Mouse (Mus musculus): ENCODE measurements at regions not wholly inside any gene's neighbourhood (a gene's known extent, or its start where the extent isn't known, plus 50 kb on each side); places are given as distances from the start of the nearest gene placed in this dataset.
"Not testable (repeated sequence)": the region's sequence is repeated elsewhere in the genome, so short reads cannot be mapped to it uniquely, and the experiment has no call there.

DNA sequence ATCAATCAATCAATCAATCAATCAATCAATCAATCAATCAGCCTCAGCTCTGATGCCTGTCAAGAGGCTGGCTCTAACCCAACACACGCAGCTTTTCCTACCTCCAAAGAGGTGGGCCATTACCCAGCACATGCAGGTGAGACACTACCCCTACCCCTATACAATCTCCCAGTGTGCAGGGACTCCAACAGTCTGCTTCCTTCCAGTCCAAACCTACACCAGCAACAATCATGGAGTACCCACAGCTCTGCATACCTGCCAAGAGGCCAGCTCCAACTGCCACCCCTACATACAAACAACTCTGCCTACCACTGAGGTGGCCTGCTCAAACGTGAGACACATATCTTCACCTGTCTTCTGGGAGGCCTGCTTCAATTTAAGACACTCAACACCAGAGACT is 76.7 kb upstream of the Fcho1 start:
- H3K27ac ChIP-seq (replicated peaks); H3K9me3 ChIP-seq (replicated peaks); H3K27me3 ChIP-seq; H3K4me1 ChIP-seq; H3K4me2 ChIP-seq (replicated peaks); H3K36me3 ChIP-seq; H3K4me3 ChIP-seq (replicated peaks); H3K9ac ChIP-seq: not testable (repeated sequence)
- 66% methylated on average over 2 of the region's 2 CpGs for WGBS
- peak; percentile 75 for ATAC-seq (ENCODE audit: insufficient number of reproducible peaks, low FRiP score, low TSS enrichment, low read depth)

GRCm38 (mm10) chr8:71789031-71789460 is 63.5 kb upstream of the Fcho1 start:
- H3K27me3 ChIP-seq; H3K36me3 ChIP-seq; H3K9me3 ChIP-seq (replicated peaks); H3K9ac ChIP-seq; H3K4me2 ChIP-seq (replicated peaks); H3K4me1 ChIP-seq; ATAC-seq (ENCODE audit: insufficient number of reproducible peaks, low FRiP score, low TSS enrichment, low read depth); H3K27ac ChIP-seq (replicated peaks): not testable (repeated sequence)
- WGBS = 4% methylated on average over 4 of the region's 9 CpGs
- 0 out of 2 replicates have a peak overlapping the region, but pooled peaks have one; percentile 12 for H3K4me3 ChIP-seq (replicated peaks)

DNA sequence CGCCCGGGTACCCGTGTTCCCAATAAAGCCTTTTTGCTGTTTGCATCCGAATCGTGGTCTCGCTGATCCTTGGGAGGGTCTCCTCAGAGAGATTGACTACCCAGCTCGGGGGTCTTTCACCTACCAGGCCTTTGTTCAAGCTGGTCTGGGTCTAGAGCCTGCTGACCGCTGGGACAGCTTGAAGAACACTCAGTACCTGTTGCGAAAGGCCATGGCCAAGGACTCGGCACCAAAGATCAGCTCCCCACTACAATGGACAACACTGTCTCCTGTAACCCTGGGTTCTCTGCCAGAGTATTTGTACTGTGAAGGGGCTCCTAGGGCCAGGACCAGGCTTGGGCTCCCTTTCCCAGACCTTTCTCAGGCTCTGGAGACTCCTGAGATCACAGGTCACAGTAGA is 55.1 kb upstream of the Fcho1 start:
- not testable (repeated sequence) for H3K9ac ChIP-seq; H3K27ac ChIP-seq (replicated peaks); H3K36me3 ChIP-seq; H3K4me2 ChIP-seq (replicated peaks); ATAC-seq (ENCODE audit: insufficient number of reproducible peaks, low FRiP score, low TSS enrichment, low read depth); H3K4me3 ChIP-seq (replicated peaks); H3K9me3 ChIP-seq (replicated peaks); H3K27me3 ChIP-seq; H3K4me1 ChIP-seq
- WGBS = 87% methylated on average over 10 of the region's 10 CpGs

GRCm38 (mm10) chr8:71779824-71780223 is 54.3 kb upstream of the Fcho1 start:
- not testable (repeated sequence) for H3K27me3 ChIP-seq; H3K4me3 ChIP-seq (replicated peaks); H3K9ac ChIP-seq; H3K9me3 ChIP-seq (replicated peaks); H3K4me1 ChIP-seq; H3K27ac ChIP-seq (replicated peaks); H3K4me2 ChIP-seq (replicated peaks); H3K36me3 ChIP-seq
- ATAC-seq (ENCODE audit: insufficient number of reproducible peaks, low FRiP score, low TSS enrichment, low read depth) = peak; percentile 39; the same call in 1 of the 2 replicates
- 82% methylated on average over 4 of the region's 4 CpGs for WGBS

DNA sequence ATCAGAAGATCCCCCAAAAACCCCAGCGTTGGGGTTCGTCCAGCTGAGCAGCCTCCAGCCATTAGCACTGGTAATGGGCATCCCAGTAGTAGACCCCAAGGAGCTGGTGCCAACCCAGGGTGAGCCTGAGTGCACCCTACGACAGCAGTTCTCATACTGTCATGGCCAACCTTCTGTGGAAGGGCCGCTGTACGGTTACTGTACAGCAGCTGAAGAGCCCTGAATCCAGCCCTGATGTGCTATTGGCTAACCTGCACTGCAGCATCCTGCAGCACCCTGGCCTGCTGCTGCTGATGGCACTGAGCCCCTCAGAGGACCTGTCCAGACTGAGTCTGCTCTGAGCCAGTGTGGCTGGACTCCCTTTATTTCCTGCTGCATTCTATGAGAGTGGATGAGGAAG is 53.9 kb upstream of the Fcho1 start:
- ATAC-seq (ENCODE audit: insufficient number of reproducible peaks, low FRiP score, low TSS enrichment, low read depth) = 0 out of 2 replicates have a peak, but pooled peaks have one; percentile 19
- not testable (repeated sequence) for H3K4me1 ChIP-seq; H3K4me3 ChIP-seq (replicated peaks)

GRCm38 (mm10) chr8:71778916-71779315 is 53.4 kb upstream of the Fcho1 start:
- Histone ChIP-seq H3K36me3 (no peaks in the 10 kb centered on the region), H3K27me3 (no peaks in the 10 kb centered on the region), H3K9me3 (replicated peaks) (no peaks in the 10 kb centered on the region), H3K4me1 (no peaks in the 10 kb centered on the region), H3K27ac (replicated peaks) (no peak overlapping the region), H3K9ac (no peak overlapping the region), H3K4me2 (replicated peaks) (no peak overlapping the region), H3K4me3 (replicated peaks) (no peak overlapping the region)
- 0 out of 2 replicates have a peak, but pooled peaks have one; percentile 24 for ATAC-seq (ENCODE audit: insufficient number of reproducible peaks, low FRiP score, low TSS enrichment, low read depth)
- WGBS = 85% methylated on average over 10 of the region's 10 CpGs

More for the DNA sequence above, 53.9 kb upstream of the Fcho1 start:
- 93% methylated on average over 5 of the region's 5 CpGs for WGBS
- H3K36me3 ChIP-seq; H3K4me2 ChIP-seq (replicated peaks); H3K9me3 ChIP-seq (replicated peaks); H3K27me3 ChIP-seq; H3K9ac ChIP-seq; H3K27ac ChIP-seq (replicated peaks): not testable (repeated sequence)

All from embryonic facial prominence, embryonic 15.5 days (tissue).